Mouse (Mus musculus): ENCODE results near the gene Uimc1. TPM values are rescaled to one million over a fixed set of nuclear protein-coding genes. Genes with fewer than 3 reads are reported as not detected.
"Not testable (repeated sequence)": the region's sequence is repeated elsewhere in the genome, so short reads cannot be mapped to it uniquely, and the experiment has no call there.

Gene Uimc1
- polyA plus RNA-seq, 1 experiment from 2014 or later, result 18.2 TPM

DNA sequence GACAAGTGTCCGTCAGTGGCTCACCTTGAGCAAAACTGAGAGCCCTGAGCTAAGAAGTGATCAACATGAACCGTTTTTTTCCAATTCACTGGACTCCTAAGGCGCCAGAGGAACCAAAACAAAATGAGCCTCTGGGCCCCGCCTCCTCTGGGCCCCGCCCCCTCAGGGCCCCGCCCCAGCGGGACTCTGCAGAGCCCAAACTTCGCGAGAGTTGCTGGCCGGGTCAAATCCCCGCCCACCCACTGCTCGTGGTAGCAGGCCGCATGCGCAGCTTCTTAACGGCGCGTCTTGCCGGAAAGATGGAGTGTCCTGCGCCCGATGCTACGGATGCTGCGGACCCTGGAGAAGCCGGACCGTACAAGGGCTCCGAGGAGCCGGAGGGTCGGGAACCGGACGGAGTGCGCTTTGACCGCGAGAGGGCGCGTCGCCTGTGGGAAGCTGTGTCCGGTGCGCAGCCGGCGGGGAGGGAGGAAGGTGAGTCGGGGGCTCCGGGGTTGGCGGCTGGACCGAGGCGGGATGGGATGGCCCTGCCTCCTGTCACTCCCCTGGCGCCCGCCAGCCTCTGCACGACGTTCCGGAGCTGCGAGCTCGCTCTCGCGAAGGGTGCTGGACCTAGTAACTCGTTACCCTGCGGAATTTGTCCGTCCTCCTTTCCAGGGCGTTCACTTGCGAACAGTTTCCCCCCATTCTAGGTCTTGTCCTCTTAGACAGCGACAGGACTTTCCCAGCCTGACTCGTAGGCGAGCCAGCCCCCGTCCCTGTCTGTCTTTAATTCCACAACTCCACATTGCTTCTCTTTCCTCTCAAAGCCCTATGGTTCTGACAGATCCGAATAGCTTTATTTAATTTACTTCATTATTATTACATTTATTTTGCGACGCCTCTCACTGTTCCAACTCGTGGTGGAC lies 5.2 kb upstream of the Uimc1 start, which contains the start of gene Zfp346:
Gene Zfp346 (plus strand): TSS at position 267 of the 908 bp plus-strand sequence.
- H3K27me3 ChIP-seq (replicated peaks; ENCODE audit: control insufficient read depth, insufficient read depth, low read length), result no peaks in the 10 kb centered on the region
- H3K9me3 ChIP-seq (ENCODE audit: control insufficient read depth, low read length), result no peaks in the 10 kb centered on the region
- peak within 1 kb of the TSS; percentile 80 for H3K4me3 ChIP-seq (ENCODE audit: low read length)
- no peaks in the 10 kb centered on the region for H3K36me3 ChIP-seq (ENCODE audit: control insufficient read depth, insufficient read depth, low read length)
- H3K27ac ChIP-seq (ENCODE audit: low read depth, low read length), result peak within 1 kb of the TSS; percentile 91
- peak within 1 kb of the TSS; percentile 84 for H3K4me2 ChIP-seq (ENCODE audit: low read length)
- under 1% methylated on average over 61 of the region's 66 CpGs for WGBS
- H3K9ac ChIP-seq (ENCODE audit: low read depth, low read length), result peak within 1 kb of the TSS; percentile 92
- H3K4me1 ChIP-seq (ENCODE audit: control insufficient read depth, insufficient read depth, low read depth, low read length), result peaks cover 11% of the 10 kb centered on the region
- peak; percentile 94 for ATAC-seq

DNA sequence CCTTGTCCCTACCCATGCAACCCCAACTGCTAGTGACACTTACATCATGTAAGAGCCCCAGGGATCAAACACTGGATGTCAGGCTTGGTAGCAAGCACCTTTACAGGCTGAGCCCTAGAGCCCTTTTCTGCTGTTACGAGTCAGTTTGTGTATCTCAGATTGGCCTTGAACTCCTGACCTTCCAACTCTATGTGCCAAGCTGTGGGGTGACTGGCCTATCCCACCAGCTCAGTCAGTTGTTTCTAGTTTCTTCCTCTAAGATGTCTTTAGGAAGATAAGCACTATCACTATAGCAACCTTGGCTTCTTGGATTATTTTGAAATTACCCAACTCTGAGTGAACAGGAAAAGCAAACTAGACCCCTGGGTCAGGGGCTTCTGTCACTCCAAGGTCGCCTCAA lies 3.3 kb upstream of the Uimc1 start:
- no peak overlapping the region for H3K4me3 ChIP-seq (ENCODE audit: low read length)
- H3K36me3 ChIP-seq (ENCODE audit: control insufficient read depth, insufficient read depth, low read length), result no peaks in the 10 kb centered on the region
- H3K27me3 ChIP-seq (replicated peaks; ENCODE audit: control insufficient read depth, insufficient read depth, low read length), result no peaks in the 10 kb centered on the region
- H3K4me1 ChIP-seq (ENCODE audit: control insufficient read depth, insufficient read depth, low read depth, low read length), result peaks cover 18% of the 10 kb centered on the region
- 72% methylated on average over 2 of the region's 2 CpGs for WGBS
- no peaks in the 10 kb centered on the region for H3K9me3 ChIP-seq (ENCODE audit: control insufficient read depth, low read length)
- ATAC-seq, result no peak
- H3K4me2 ChIP-seq (ENCODE audit: low read length), result no peak overlapping the region
- H3K27ac ChIP-seq (ENCODE audit: low read depth, low read length), result no peak overlapping the region
- H3K9ac ChIP-seq (ENCODE audit: low read depth, low read length), result no peak overlapping the region

DNA sequence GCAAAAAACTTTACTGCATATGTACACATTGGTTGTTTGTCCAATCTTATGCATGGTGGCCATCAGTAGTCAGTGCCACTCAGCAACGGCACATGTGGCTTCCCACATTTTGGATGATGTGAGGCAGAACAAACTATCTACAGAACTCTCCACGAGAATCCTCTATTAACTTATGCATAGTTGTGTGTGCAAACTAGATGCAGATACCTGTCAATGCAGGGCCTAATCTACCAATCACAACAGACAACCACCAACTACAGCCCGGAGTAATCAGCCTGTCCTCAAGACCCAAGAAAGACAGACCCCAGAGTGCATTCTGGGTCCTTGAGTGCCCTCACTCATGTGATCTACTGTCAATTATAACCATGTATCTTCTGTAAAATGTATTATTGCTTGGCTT lies 2.3 kb upstream of the Uimc1 start:
- ATAC-seq, result no peak
- Histone ChIP-seq H3K9ac (ENCODE audit: low read depth, low read length) (no peak overlapping the region), H3K4me3 (ENCODE audit: low read length) (no peak overlapping the region), H3K27ac (ENCODE audit: low read depth, low read length) (no peak overlapping the region), H3K4me1 (ENCODE audit: control insufficient read depth, insufficient read depth, low read depth, low read length) (peaks cover 18% of the 10 kb centered on the region), H3K36me3 (ENCODE audit: control insufficient read depth, insufficient read depth, low read length) (no peaks in the 10 kb centered on the region), H3K27me3 (replicated peaks; ENCODE audit: control insufficient read depth, insufficient read depth, low read length) (no peaks in the 10 kb centered on the region), H3K4me2 (ENCODE audit: low read length) (no peak overlapping the region), H3K9me3 (ENCODE audit: control insufficient read depth, low read length) (no peaks in the 10 kb centered on the region)
- WGBS, result 93% methylated on average over 3 of the region's 3 CpGs

DNA sequence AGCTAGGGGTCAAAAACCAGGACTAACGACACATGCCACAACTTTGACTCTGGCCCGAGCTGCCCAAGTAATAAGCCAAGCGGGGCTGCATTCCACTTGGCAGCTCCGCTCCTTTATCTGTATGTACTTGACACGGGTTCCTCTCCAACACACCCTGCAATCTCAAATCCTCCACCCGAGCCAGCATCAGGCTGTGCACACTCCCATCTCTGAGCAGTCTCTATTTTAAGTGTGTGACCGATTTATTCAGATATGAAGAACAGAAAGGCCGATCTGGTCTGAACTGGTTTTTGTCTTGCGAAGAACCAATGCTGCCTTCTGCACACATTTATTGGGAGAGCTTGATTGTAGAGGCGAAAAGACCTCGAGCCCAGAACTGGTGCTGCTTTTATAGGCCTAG lies 1.5 kb upstream of the Uimc1 start:
- H3K27me3 ChIP-seq (replicated peaks; ENCODE audit: control insufficient read depth, insufficient read depth, low read length), result no peaks in the 10 kb centered on the region
- no peaks in the 10 kb centered on the region for H3K9me3 ChIP-seq (ENCODE audit: control insufficient read depth, low read length)
- H3K4me2 ChIP-seq (ENCODE audit: low read length), result no peak overlapping the region
- peaks cover 15% of the 10 kb centered on the region for H3K4me1 ChIP-seq (ENCODE audit: control insufficient read depth, insufficient read depth, low read depth, low read length)
- no peaks in the 10 kb centered on the region for H3K36me3 ChIP-seq (ENCODE audit: control insufficient read depth, insufficient read depth, low read length)
- WGBS, result 96% methylated on average over 11 of the region's 11 CpGs
- H3K27ac ChIP-seq (ENCODE audit: low read depth, low read length), result no peak overlapping the region
- no peak overlapping the region for H3K9ac ChIP-seq (ENCODE audit: low read depth, low read length)
- H3K4me3 ChIP-seq (ENCODE audit: low read length), result no peak overlapping the region
- ATAC-seq, result no peak

DNA sequence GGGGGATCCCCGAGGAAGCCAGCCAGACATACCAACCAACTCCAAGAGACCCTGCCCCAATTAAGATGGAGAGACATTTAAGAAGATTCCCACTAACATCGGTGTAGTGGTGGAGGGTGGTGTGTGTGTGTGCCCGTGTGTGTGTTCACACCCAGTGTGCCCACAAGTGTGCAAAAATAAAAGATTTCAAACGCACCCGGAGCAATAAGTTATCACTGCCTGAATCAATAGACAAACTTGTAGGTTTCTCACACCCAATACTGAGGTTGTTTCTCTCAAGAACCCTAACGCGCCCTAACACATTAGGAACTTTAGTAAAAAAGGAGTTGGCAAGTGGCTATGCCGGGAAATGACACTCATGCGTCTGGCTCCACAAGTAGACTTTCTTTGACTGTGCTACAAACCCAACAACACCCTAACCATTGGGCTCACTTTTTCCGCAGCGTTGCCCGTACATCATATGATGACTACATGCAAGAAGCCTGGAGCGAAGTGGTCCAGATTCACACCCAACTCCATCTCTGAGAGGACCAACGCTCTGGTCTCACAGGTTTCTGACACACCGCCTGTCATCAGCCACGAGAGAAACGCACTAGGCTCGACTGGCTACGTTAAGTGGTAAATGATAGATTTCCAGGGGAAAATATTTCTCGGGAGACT lies 904 bp downstream of the Uimc1 start:
- Histone ChIP-seq H3K4me3 (ENCODE audit: low read length) (peak overlapping the region; percentile 95), H3K9me3 (ENCODE audit: control insufficient read depth, low read length) (no peaks in the 10 kb centered on the region), H3K4me2 (ENCODE audit: low read length) (peak overlapping the region; percentile 78), H3K4me1 (ENCODE audit: control insufficient read depth, insufficient read depth, low read depth, low read length) (peaks cover 7% of the 10 kb centered on the region), H3K27me3 (replicated peaks; ENCODE audit: control insufficient read depth, insufficient read depth, low read length) (no peaks in the 10 kb centered on the region), H3K9ac (ENCODE audit: low read depth, low read length) (peak overlapping the region; percentile 97), H3K27ac (ENCODE audit: low read depth, low read length) (peak overlapping the region; percentile 92), H3K36me3 (ENCODE audit: control insufficient read depth, insufficient read depth, low read length) (no peaks in the 10 kb centered on the region)
- 35% methylated on average over 20 of the region's 20 CpGs for WGBS
- no peak for ATAC-seq

DNA sequence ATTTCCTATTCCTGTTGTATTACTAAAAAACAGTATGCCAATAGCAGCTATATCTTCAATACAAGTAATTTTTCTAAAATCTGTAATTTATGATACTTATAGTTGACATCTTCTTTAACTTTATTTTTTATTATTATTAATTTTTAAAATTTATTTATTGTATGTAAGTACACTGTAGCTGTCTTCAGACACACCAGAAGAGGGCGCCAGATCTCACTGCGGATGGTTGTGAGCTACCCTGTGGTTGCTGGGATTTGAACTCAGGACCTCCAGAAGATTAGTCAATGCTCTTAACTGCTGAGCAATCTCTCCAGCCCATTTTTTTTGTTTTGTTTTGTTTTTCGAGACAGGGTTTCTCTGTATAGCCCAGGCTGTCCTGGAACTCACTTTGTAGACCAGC lies 2.3 kb downstream of the Uimc1 start:
- H3K9me3 ChIP-seq (ENCODE audit: control insufficient read depth, low read length); ATAC-seq: not testable (repeated sequence)
- WGBS, result 94% methylated on average over 3 of the region's 3 CpGs

DNA sequence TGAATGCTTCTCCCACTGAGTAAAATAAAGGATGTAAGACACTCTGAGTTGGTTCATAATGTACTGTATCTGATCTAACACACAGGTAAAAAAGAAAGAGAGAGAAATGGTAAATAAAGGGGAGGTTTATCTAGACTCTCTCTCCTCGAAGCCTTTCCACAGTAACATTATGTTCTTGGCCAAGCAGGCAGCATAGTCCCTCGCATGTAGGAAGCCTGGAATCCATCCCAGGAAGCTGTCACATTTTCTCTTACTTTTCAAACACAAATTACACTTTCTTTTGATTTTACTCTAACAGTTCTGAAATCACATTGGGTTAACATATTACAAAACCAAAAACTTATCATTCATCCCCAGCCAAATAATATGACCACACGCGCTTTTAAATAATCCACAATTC lies 7.5 kb downstream of the Uimc1 start:
- Histone ChIP-seq H3K4me1 (ENCODE audit: control insufficient read depth, insufficient read depth, low read depth, low read length) (no peaks in the 10 kb centered on the region), H3K36me3 (ENCODE audit: control insufficient read depth, insufficient read depth, low read length) (peaks cover 7% of the 10 kb centered on the region; the same call in 1 of the 2 replicates), H3K27ac (ENCODE audit: low read depth, low read length) (no peak overlapping the region), H3K27me3 (replicated peaks; ENCODE audit: control insufficient read depth, insufficient read depth, low read length) (no peaks in the 10 kb centered on the region), H3K4me2 (ENCODE audit: low read length) (no peak overlapping the region), H3K9me3 (ENCODE audit: control insufficient read depth, low read length) (no peaks in the 10 kb centered on the region), H3K4me3 (ENCODE audit: low read length) (no peak overlapping the region), H3K9ac (ENCODE audit: low read depth, low read length) (no peak overlapping the region)
- 88% methylated on average over 4 of the region's 4 CpGs for WGBS
- no peak for ATAC-seq

More for the DNA sequence above, 2.3 kb downstream of the Uimc1 start:
- not testable (repeated sequence) for H3K36me3 ChIP-seq (ENCODE audit: control insufficient read depth, insufficient read depth, low read length); H3K4me3 ChIP-seq (ENCODE audit: low read length); H3K27ac ChIP-seq (ENCODE audit: low read depth, low read length); H3K9ac ChIP-seq (ENCODE audit: low read depth, low read length); H3K27me3 ChIP-seq (replicated peaks; ENCODE audit: control insufficient read depth, insufficient read depth, low read length); H3K4me1 ChIP-seq (ENCODE audit: control insufficient read depth, insufficient read depth, low read depth, low read length); H3K4me2 ChIP-seq (ENCODE audit: low read length)

DNA sequence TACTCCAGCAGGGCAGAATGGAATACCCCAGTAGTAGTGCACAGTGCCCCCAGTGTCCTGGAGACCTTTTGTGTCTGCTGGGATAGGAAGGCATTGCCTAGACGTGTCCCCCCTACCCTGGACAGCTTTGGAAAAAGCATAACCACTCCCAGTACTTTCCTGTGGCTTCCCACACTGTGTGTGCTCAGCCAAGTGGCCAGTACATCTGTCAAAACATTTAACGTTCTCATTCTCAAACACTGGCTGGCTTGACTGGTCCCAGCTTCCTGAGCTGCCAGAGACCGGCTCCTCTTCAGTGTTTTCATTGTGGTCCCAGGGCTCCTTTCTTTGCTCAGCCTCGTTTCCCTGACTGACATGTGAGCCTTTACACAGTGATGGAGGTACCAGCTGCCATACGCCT lies 24.5 kb downstream of the Uimc1 start:
- Histone ChIP-seq H3K36me3 (ENCODE audit: control insufficient read depth, insufficient read depth, low read length) (peaks cover 3% of the 10 kb centered on the region; the same call in 1 of the 2 replicates), H3K9me3 (ENCODE audit: control insufficient read depth, low read length) (no peaks in the 10 kb centered on the region), H3K4me1 (ENCODE audit: control insufficient read depth, insufficient read depth, low read depth, low read length) (no peaks in the 10 kb centered on the region), H3K27me3 (replicated peaks; ENCODE audit: control insufficient read depth, insufficient read depth, low read length) (no peaks in the 10 kb centered on the region), H3K4me3 (ENCODE audit: low read length) (no peak overlapping the region), H3K27ac (ENCODE audit: low read depth, low read length) (no peak overlapping the region), H3K9ac (ENCODE audit: low read depth, low read length) (no peak overlapping the region), H3K4me2 (ENCODE audit: low read length) (no peak overlapping the region)
- no peak for ATAC-seq
- WGBS, result 39% methylated on average over 5 of the region's 5 CpGs

DNA sequence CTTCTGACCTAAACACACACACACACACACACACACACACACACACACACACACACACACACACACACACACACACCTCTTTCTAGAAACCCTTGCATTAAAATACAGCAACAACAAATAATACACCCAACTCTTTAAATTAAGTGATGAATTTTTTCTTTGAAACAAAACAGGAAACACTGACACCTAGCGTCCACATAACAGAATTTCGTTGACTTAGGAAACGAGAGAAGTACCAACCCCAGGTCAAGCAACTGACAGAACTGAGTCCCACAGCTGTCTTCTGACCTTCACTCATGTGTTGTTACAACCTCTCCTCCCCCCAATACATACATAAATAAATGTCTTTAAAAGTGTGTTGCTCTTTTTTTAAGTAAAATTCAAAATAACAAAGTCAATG lies 28.8 kb downstream of the Uimc1 start:
- 4% methylated on average over 3 of the region's 3 CpGs for WGBS
- H3K9me3 ChIP-seq (ENCODE audit: control insufficient read depth, low read length), result no peaks in the 10 kb centered on the region
- H3K27me3 ChIP-seq (replicated peaks; ENCODE audit: control insufficient read depth, insufficient read depth, low read length), result no peaks in the 10 kb centered on the region
- no peak for ATAC-seq
- H3K9ac ChIP-seq (ENCODE audit: low read depth, low read length), result no peak overlapping the region
- no peaks in the 10 kb centered on the region for H3K4me1 ChIP-seq (ENCODE audit: control insufficient read depth, insufficient read depth, low read depth, low read length)
- no peak overlapping the region for H3K4me2 ChIP-seq (ENCODE audit: low read length)
- no peak overlapping the region for H3K27ac ChIP-seq (ENCODE audit: low read depth, low read length)
- H3K4me3 ChIP-seq (ENCODE audit: low read length), result no peak overlapping the region
- H3K36me3 ChIP-seq (ENCODE audit: control insufficient read depth, insufficient read depth, low read length), result peaks cover 3% of the 10 kb centered on the region; the same call in 1 of the 2 replicates
